Mouse (Mus musculus): ENCODE results near the gene Mvb12a. TPM values are rescaled to one million over a fixed set of nuclear protein-coding genes. Genes with fewer than 3 reads are reported as not detected.

Gene Mvb12a
- polyA plus RNA-seq, 1 experiment, result not detected

- TF ChIP-seq CTCF (IDR thresholded peaks at IDR 0.05; ENCODE audit: insufficient read depth, low read depth, low read length) (no peak), POLR2A (IDR thresholded peaks at IDR 0.05; ENCODE audit: insufficient read depth, low read depth, low read length) (no peak; the same call in 1 of the 2 replicates)
- peak overlapping the region; percentile 70 for H3K4me3 ChIP-seq (ENCODE audit: insufficient read depth, low read depth, low read length)
- H3K27ac ChIP-seq (ENCODE audit: insufficient read depth, low read depth, low read length), result peak overlapping the region; percentile 94
- 3% methylated on average over 60 of the region's 60 CpGs for WGBS
- H3K4me1 ChIP-seq (ENCODE audit: control insufficient read depth, insufficient read depth, low read length), result peaks cover 35% of the 10 kb centered on the region
These were observed 49.9 kb downstream of the Mvb12a start for GRCm38 (mm10) chr8:71592374-71593170.

GRCm38 (mm10) chr8:71593556-71594323 lies 51.0 kb downstream of the Mvb12a start:
- Histone ChIP-seq H3K4me1 (ENCODE audit: control insufficient read depth, insufficient read depth, low read length) (peaks cover 35% of the 10 kb centered on the region), H3K27ac (ENCODE audit: insufficient read depth, low read depth, low read length) (no peak overlapping the region), H3K4me3 (ENCODE audit: insufficient read depth, low read depth, low read length) (no peak overlapping the region)
- 89% methylated on average over 8 of the region's 8 CpGs for WGBS
- TF ChIP-seq CTCF (IDR thresholded peaks at IDR 0.05; ENCODE audit: insufficient read depth, low read depth, low read length) (no peak), POLR2A (IDR thresholded peaks at IDR 0.05; ENCODE audit: insufficient read depth, low read depth, low read length) (no peak)

DNA sequence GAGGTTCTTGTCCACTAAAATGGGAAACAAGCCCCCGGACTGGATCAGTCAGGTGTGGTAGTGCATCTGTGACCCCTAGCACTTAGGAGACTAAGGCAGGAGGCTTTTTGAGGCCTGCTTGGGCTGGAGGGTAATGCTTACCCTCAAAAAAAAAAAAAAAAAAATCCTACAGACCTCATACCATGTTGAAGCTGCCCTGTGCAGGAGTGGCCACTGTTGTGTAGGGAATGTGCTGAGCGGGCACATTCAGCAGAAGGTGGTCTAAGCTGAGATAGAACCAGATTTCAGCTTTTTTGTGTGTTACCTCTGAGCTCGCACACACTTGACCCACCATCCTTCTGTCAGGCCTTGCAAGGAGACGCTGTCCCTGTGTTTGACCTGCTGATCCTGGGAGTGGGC lies 51.6 kb downstream of the Mvb12a start:
- Histone ChIP-seq H3K4me3 (ENCODE audit: insufficient read depth, low read depth, low read length) (no peak overlapping the region), H3K4me1 (ENCODE audit: control insufficient read depth, insufficient read depth, low read length) (peaks cover 35% of the 10 kb centered on the region), H3K27ac (ENCODE audit: insufficient read depth, low read depth, low read length) (no peak overlapping the region)
- WGBS, result 96% methylated on average over 4 of the region's 4 CpGs
- TF ChIP-seq CTCF (IDR thresholded peaks at IDR 0.05; ENCODE audit: insufficient read depth, low read depth, low read length), result no peak
- no peak for TF ChIP-seq POLR2A (IDR thresholded peaks at IDR 0.05; ENCODE audit: insufficient read depth, low read depth, low read length)

- 5% methylated on average over 27 of the region's 27 CpGs for WGBS
These were observed 53.1 kb downstream of the Mvb12a start for GRCm38 (mm10) chr8:71595862-71596261.

GRCm38 (mm10) chr8:71596384-71596783 lies 53.7 kb downstream of the Mvb12a start:
- Histone ChIP-seq H3K27ac (ENCODE audit: insufficient read depth, low read depth, low read length) (no peak overlapping the region), H3K4me3 (ENCODE audit: insufficient read depth, low read depth, low read length) (no peak overlapping the region), H3K4me1 (ENCODE audit: control insufficient read depth, insufficient read depth, low read length) (peaks cover 25% of the 10 kb centered on the region)
- WGBS, result 55% methylated on average over 6 of the region's 6 CpGs
- no peak for TF ChIP-seq CTCF (IDR thresholded peaks at IDR 0.05; ENCODE audit: insufficient read depth, low read depth, low read length)
- no peak for TF ChIP-seq POLR2A (IDR thresholded peaks at IDR 0.05; ENCODE audit: insufficient read depth, low read depth, low read length)

More at GRCm38 (mm10) chr8:71595862-71596261, 53.1 kb downstream of the Mvb12a start:
- Histone ChIP-seq H3K27ac (ENCODE audit: insufficient read depth, low read depth, low read length) (peak overlapping the region; percentile 52; the same call in 1 of the 2 replicates), H3K4me1 (ENCODE audit: control insufficient read depth, insufficient read depth, low read length) (peaks cover 28% of the 10 kb centered on the region), H3K4me3 (ENCODE audit: insufficient read depth, low read depth, low read length) (peak overlapping the region; percentile 45)
- peak; percentile 45; the same call in 1 of the 2 replicates for TF ChIP-seq POLR2A (IDR thresholded peaks at IDR 0.05; ENCODE audit: insufficient read depth, low read depth, low read length)
- TF ChIP-seq CTCF (IDR thresholded peaks at IDR 0.05; ENCODE audit: insufficient read depth, low read depth, low read length), result peak; percentile 98

- H3K4me1 ChIP-seq (ENCODE audit: control insufficient read depth, insufficient read depth, low read length), result peaks cover 26% of the 10 kb centered on the region
- TF ChIP-seq CTCF (IDR thresholded peaks at IDR 0.05; ENCODE audit: insufficient read depth, low read depth, low read length) (no peak), POLR2A (IDR thresholded peaks at IDR 0.05; ENCODE audit: insufficient read depth, low read depth, low read length) (no peak)
- no peak overlapping the region for H3K27ac ChIP-seq (ENCODE audit: insufficient read depth, low read depth, low read length)
- 74% methylated on average over 4 of the region's 4 CpGs for WGBS
- H3K4me3 ChIP-seq (ENCODE audit: insufficient read depth, low read depth, low read length), result no peak overlapping the region
These were observed 54.1 kb downstream of the Mvb12a start for GRCm38 (mm10) chr8:71596798-71597197.

DNA sequence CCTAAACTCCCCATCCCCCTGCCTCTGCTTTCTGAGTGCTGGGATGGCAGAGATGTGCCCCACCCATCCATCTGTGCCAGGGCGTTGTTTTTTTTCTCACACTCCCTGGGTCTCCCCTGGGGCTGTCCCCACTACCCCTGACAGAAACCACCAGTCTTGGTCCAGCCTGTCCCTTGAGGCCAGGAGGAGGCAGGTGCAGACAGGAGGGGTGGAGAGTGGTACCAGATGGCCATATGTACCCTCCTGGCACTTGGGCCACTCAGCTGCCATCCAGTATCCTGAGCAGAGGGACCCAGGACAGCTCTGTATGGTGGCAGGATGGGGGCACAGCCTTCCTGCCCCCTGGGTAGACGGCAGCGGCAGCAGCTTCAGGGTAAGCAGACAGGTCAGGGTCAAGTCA lies 54.7 kb downstream of the Mvb12a start, which contains the start of gene Fam129c:
TSS of gene Fam129c (plus strand) at position 198 of the 400 bp plus-strand sequence.
- TF ChIP-seq POLR2A (IDR thresholded peaks at IDR 0.05; ENCODE audit: insufficient read depth, low read depth, low read length) (no peak), CTCF (IDR thresholded peaks at IDR 0.05; ENCODE audit: insufficient read depth, low read depth, low read length) (no peak)
- WGBS, result 91% methylated on average over 3 of the region's 3 CpGs
- peaks cover 33% of the 10 kb centered on the region for H3K4me1 ChIP-seq (ENCODE audit: control insufficient read depth, insufficient read depth, low read length)
- no peak within 1 kb of the TSS for H3K27ac ChIP-seq (ENCODE audit: insufficient read depth, low read depth, low read length)
- no peak within 1 kb of the TSS for H3K4me3 ChIP-seq (ENCODE audit: insufficient read depth, low read depth, low read length)

Other genes with a start within 250 kb of the Mvb12a start
- not detected in 2 replicates for gene Use1, start 176.1 kb upstream of the Mvb12a start, polyA plus RNA-seq (2012; ENCODE audit: insufficient read depth, insufficient read length, low replicate concordance, missing spikeins)
- not detected in 2 replicates for gene Ocel1, start 171.6 kb upstream of the Mvb12a start, polyA plus RNA-seq (2012; ENCODE audit: insufficient read depth, insufficient read length, low replicate concordance, missing spikeins)
- not detected in 2 replicates for gene Nr2f6, start 161.0 kb upstream of the Mvb12a start, polyA plus RNA-seq (2012; ENCODE audit: insufficient read depth, insufficient read length, low replicate concordance, missing spikeins)
- not detected in 2 replicates for gene Ushbp1, start 147.1 kb upstream of the Mvb12a start, polyA plus RNA-seq (2012; ENCODE audit: insufficient read depth, insufficient read length, low replicate concordance, missing spikeins)
- not detected in 2 replicates for gene Babam1, start 146.1 kb upstream of the Mvb12a start, polyA plus RNA-seq (2012; ENCODE audit: insufficient read depth, insufficient read length, low replicate concordance, missing spikeins)
- not detected in 2 replicates for gene Ankle1, start 136.9 kb upstream of the Mvb12a start, polyA plus RNA-seq (2012; ENCODE audit: insufficient read depth, insufficient read length, low replicate concordance, missing spikeins)
- gene Abhd8, start 79.3 kb upstream of the Mvb12a start, polyA plus RNA-seq (2012; ENCODE audit: insufficient read depth, insufficient read length, low replicate concordance, missing spikeins), result not detected in 2 replicates
- not detected in 2 replicates for gene Mrpl34, start 78.0 kb upstream of the Mvb12a start, polyA plus RNA-seq (2012; ENCODE audit: insufficient read depth, insufficient read length, low replicate concordance, missing spikeins)
- not detected in 2 replicates for gene Dda1, start 73.7 kb upstream of the Mvb12a start, polyA plus RNA-seq (2012; ENCODE audit: insufficient read depth, insufficient read length, low replicate concordance, missing spikeins)
- not detected in 2 replicates for gene Ano8, start 57.0 kb upstream of the Mvb12a start, polyA plus RNA-seq (2012; ENCODE audit: insufficient read depth, insufficient read length, low replicate concordance, missing spikeins)
- not detected in 2 replicates for gene Gtpbp3, start 54.8 kb upstream of the Mvb12a start, polyA plus RNA-seq (2012; ENCODE audit: insufficient read depth, insufficient read length, low replicate concordance, missing spikeins)
- not detected in 2 replicates for gene Plvap, start 31.2 kb upstream of the Mvb12a start, polyA plus RNA-seq (2012; ENCODE audit: insufficient read depth, insufficient read length, low replicate concordance, missing spikeins)
- gene Ccdc194, start 17.2 kb upstream of the Mvb12a start, polyA plus RNA-seq (2012; ENCODE audit: insufficient read depth, insufficient read length, low replicate concordance, missing spikeins), result not detected in 2 replicates
- not detected in 2 replicates for gene Bst2, start 5.5 kb upstream of the Mvb12a start, polyA plus RNA-seq (2012; ENCODE audit: insufficient read depth, insufficient read length, low replicate concordance, missing spikeins)
- gene Tmem221, start 15.9 kb downstream of the Mvb12a start, polyA plus RNA-seq (2012; ENCODE audit: insufficient read depth, insufficient read length, low replicate concordance, missing spikeins), result not detected in 2 replicates
- not detected in 2 replicates for gene Nxnl1, start 23.7 kb downstream of the Mvb12a start, polyA plus RNA-seq (2012; ENCODE audit: insufficient read depth, insufficient read length, low replicate concordance, missing spikeins)
- gene Slc27a1, start 26.0 kb downstream of the Mvb12a start, polyA plus RNA-seq (2012; ENCODE audit: insufficient read depth, insufficient read length, low replicate concordance, missing spikeins), result not detected in 2 replicates
- not detected in 2 replicates for gene Pgls, start 49.3 kb downstream of the Mvb12a start, polyA plus RNA-seq (2012; ENCODE audit: insufficient read depth, insufficient read length, low replicate concordance, missing spikeins)
- gene Fam129c, start 54.7 kb downstream of the Mvb12a start, polyA plus RNA-seq (2012; ENCODE audit: insufficient read depth, insufficient read length, low replicate concordance, missing spikeins), result not detected in 2 replicates
- gene Colgalt1, start 68.1 kb downstream of the Mvb12a start, polyA plus RNA-seq (2012; ENCODE audit: insufficient read depth, insufficient read length, low replicate concordance, missing spikeins), result 143 TPM in 1 of 2 replicates, not detected in the other
- gene Unc13a, start 128.8 kb downstream of the Mvb12a start, polyA plus RNA-seq (2012; ENCODE audit: insufficient read depth, insufficient read length, low replicate concordance, missing spikeins), result not detected in 2 replicates
- gene Jak3, start 133.4 kb downstream of the Mvb12a start, polyA plus RNA-seq (2012; ENCODE audit: insufficient read depth, insufficient read length, low replicate concordance, missing spikeins), result not detected in 2 replicates
- gene Insl3, start 146.3 kb downstream of the Mvb12a start, polyA plus RNA-seq (2012; ENCODE audit: insufficient read depth, insufficient read length, low replicate concordance, missing spikeins), result not detected in 2 replicates
- not detected in 2 replicates for gene B3gnt3, start 158.9 kb downstream of the Mvb12a start, polyA plus RNA-seq (2012; ENCODE audit: insufficient read depth, insufficient read length, low replicate concordance, missing spikeins)
- 90.9 TPM in 1 of 2 replicates, not detected in the other for gene Fcho1, start 182.8 kb downstream of the Mvb12a start, polyA plus RNA-seq (2012; ENCODE audit: insufficient read depth, insufficient read length, low replicate concordance, missing spikeins)

All from olfactory bulb, adult 2 months (tissue).